ENCODE assay signal across 13 mouse cellular contexts in the genomic region with DNA sequence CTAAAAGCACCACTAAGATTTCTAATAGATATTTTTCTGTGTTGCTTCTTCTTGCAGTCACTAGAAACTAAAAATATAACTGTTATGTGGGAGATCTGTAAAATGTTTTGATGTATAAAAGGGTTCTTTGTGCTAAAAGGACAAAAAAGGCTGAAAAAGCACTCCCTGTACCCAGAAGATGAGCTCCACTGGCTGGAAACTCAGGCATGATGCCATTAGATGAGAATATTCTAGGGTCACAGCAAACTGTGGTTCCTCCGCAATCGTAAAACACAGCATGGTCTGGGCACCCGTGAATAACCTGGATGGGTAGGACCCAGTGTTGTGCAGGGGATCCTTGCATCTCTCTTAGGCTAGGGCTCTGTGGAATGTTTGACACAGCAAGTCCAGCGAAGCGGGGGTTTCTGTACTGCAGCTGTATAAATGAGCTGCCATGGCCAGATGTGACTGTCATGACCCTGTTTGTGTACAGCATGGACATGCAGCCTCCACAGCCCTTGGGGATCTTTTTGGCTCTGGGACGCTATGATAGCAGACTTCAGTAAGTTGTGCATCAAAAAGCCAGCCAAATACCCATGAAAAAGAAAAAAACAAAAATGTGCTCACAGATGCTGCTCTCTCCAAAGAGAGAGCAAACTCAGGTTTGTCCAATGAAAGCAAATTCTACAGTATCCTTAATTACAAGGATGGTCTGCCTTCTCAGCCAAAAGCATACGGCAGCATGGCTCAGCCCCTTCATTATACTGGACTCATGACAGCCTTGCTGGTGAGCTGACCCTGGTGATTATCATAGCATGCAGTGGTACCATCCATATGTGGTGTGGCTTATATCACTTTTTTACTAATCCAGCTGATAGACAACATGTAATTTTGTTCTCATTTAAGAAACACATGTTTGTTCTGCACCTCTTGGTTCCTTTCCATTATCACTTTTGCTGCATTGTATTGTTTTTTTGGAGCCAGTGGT.
A peak's percentile ranks its signal among the peaks of the same experiment; 100 is the strongest.
DNase-seq lines count a peak whose midpoint lies in the region; ATAC-seq and TF ChIP-seq lines count a peak whose summit lies in the region.
"Had no signal": no experiment of that assay in that cellular context is flagged by ENCODE, and none has a peak within 500 bp of the region (broad histone marks: within the 10 kb centered on the region; RNA-seq: fewer than 3 reads in every experiment).

No protein-coding gene starts in this region.

- H3K4me2 ChIP-seq in hindbrain, embryonic 12.5 days (replicated peaks): no peak overlapping the region
- H3K4me2 ChIP-seq in hindbrain, postnatal 0 days (ENCODE audit: low read depth, low read length): no peak overlapping the region
- no peak overlapping the region for H3K4me2 ChIP-seq in forebrain, embryonic 13.5 days
- H3K4me2 ChIP-seq: liver, embryonic 12.5 days had no signal

- no peaks in the 10 kb centered on the region for H3K27me3 ChIP-seq in hindbrain, embryonic 10.5 days (ENCODE audit: insufficient read depth, poor library complexity, severe bottlenecking)
- H3K27me3 ChIP-seq in hindbrain, embryonic 12.5 days: no peaks in the 10 kb centered on the region
- no peaks in the 10 kb centered on the region for H3K27me3 ChIP-seq in hindbrain, postnatal 0 days (ENCODE audit: insufficient read depth, low read length)
- H3K27me3 ChIP-seq in forebrain, embryonic 13.5 days: no peaks in the 10 kb centered on the region
- H3K27me3 ChIP-seq: liver, embryonic 12.5 days had no signal

- no peak overlapping the region for H3K9ac ChIP-seq in hindbrain, embryonic 12.5 days
- no peak overlapping the region for H3K9ac ChIP-seq in hindbrain, postnatal 0 days (replicated peaks; ENCODE audit: low read length)
- H3K9ac ChIP-seq in forebrain, embryonic 13.5 days: no peak overlapping the region
- H3K9ac ChIP-seq: forebrain, postnatal 0 days; liver, embryonic 12.5 days had no signal

- no peaks in the 10 kb centered on the region for H3K4me1 ChIP-seq in hindbrain, embryonic 10.5 days (replicated peaks)
- no peaks in the 10 kb centered on the region for H3K4me1 ChIP-seq in hindbrain, embryonic 12.5 days
- H3K4me1 ChIP-seq in hindbrain, postnatal 0 days (ENCODE audit: insufficient read depth, low read length): no peaks in the 10 kb centered on the region
- H3K4me1 ChIP-seq in forebrain, embryonic 13.5 days: no peaks in the 10 kb centered on the region
- H3K4me1 ChIP-seq: liver, embryonic 12.5 days had no signal

- no peak overlapping the region for H3K27ac ChIP-seq in hindbrain, embryonic 10.5 days
- H3K27ac ChIP-seq in hindbrain, embryonic 12.5 days: no peak overlapping the region
- no peak overlapping the region for H3K27ac ChIP-seq in hindbrain, postnatal 0 days
- no peak overlapping the region for H3K27ac ChIP-seq in forebrain, embryonic 13.5 days
- H3K27ac ChIP-seq: liver, embryonic 12.5 days had no signal

- TF ChIP-seq CTCF in hindbrain, postnatal 0 days (IDR thresholded peaks at IDR 0.05; ENCODE audit: low read depth): no peak

- no peaks in the 10 kb centered on the region for H3K36me3 ChIP-seq in hindbrain, embryonic 10.5 days
- no peaks in the 10 kb centered on the region for H3K36me3 ChIP-seq in hindbrain, embryonic 12.5 days
- H3K36me3 ChIP-seq in hindbrain, postnatal 0 days (ENCODE audit: insufficient read depth, low read length): no peaks in the 10 kb centered on the region
- H3K36me3 ChIP-seq in forebrain, embryonic 13.5 days (ENCODE audit: poor library complexity, severe bottlenecking): no peaks in the 10 kb centered on the region
- H3K36me3 ChIP-seq: liver, embryonic 12.5 days had no signal

- no peak overlapping the region for H3K4me3 ChIP-seq in hindbrain, embryonic 10.5 days
- no peak overlapping the region for H3K4me3 ChIP-seq in hindbrain, embryonic 12.5 days
- H3K4me3 ChIP-seq in hindbrain, postnatal 0 days (ENCODE audit: low read length): no peak overlapping the region
- H3K4me3 ChIP-seq in forebrain, embryonic 13.5 days: no peak overlapping the region
- H3K4me3 ChIP-seq: liver, embryonic 12.5 days; myocyte had no signal

- 76% methylated on average over 7 of the region's 7 CpGs for WGBS in hindbrain, embryonic 10.5 days
- 68% methylated on average over 7 of the region's 7 CpGs for WGBS in hindbrain, embryonic 12.5 days
- WGBS in hindbrain, postnatal 0 days: 79% methylated on average over 7 of the region's 7 CpGs
- 91% methylated on average over 7 of the region's 7 CpGs for WGBS in forebrain, embryonic 13.5 days

- no peaks in the 10 kb centered on the region for H3K9me3 ChIP-seq in hindbrain, embryonic 10.5 days
- no peaks in the 10 kb centered on the region for H3K9me3 ChIP-seq in hindbrain, embryonic 12.5 days (replicated peaks)
- H3K9me3 ChIP-seq in hindbrain, postnatal 0 days (ENCODE audit: low read length): no peaks in the 10 kb centered on the region
- 0 out of 2 replicates have a peak, but pooled peaks cover 7% of the 10 kb centered on the region for H3K9me3 ChIP-seq in forebrain, embryonic 13.5 days (replicated peaks)
- H3K9me3 ChIP-seq: liver, embryonic 12.5 days had no signal

- no peak for ATAC-seq in hindbrain, embryonic 12.5 days (ENCODE audit: low FRiP score)
- ATAC-seq in hindbrain, postnatal 0 days: no peak
- ATAC-seq in forebrain, embryonic 13.5 days: no peak
- ATAC-seq: forebrain, postnatal 0 days; inflammation-experienced regulatory T-cells, adult 6 months; liver, embryonic 12.5 days had no signal

- DNase-seq in hindbrain, embryonic 10.5 days (ENCODE audit: low spot score): peak; percentile 14
- DNase-seq in ovary, adult 18-20 months (ENCODE audit: low spot score): peak; percentile 6
- DNase-seq in ovary, postnatal 36 days (ENCODE audit: low spot score): no peak
- peak; percentile 40 for DNase-seq in heart, adult 8-10 months (ENCODE audit: low spot score)
- DNase-seq in skeletal muscle tissue, adult 2 months (ENCODE audit: low read depth, low spot score): peak; percentile 71
- DNase-seq in hindbrain, postnatal 0 days (ENCODE audit: low spot score): no peak
- DNase-seq: cerebellum, adult 18-20 months; forebrain, postnatal 0 days had no signal

Comparison
In these comparisons a context has a peak if more than half of its experiments do, and no peak if none do; other contexts are left out.
1. DNase-seq: peak in hindbrain, embryonic 10.5 days (single experiment), ovary, adult 18-20 months (single experiment), heart, adult 8-10 months (single experiment) and skeletal muscle tissue, adult 2 months (single experiment); none in ovary, postnatal 36 days (single experiment) and hindbrain, postnatal 0 days (single experiment).